Mouse (Mus musculus) hindbrain, embryonic 14.5 days (tissue): ENCODE data around the gene Washc1. TPM values are rescaled to one million over a fixed set of nuclear protein-coding genes. Genes with fewer than 3 reads are reported as not detected.
"Not testable (repeated sequence)": the region's sequence is repeated elsewhere in the genome, so short reads cannot be mapped to it uniquely, and the experiment has no call there.

Experiments used
- ATAC-seq: fragments of 200-750 bp; cut with Nextera tagmentation; 2 replicates; pipeline ENCODE4 v1.8.0; 2017; ENCODE audit warnings: moderate number of reproducible peaks, mild to moderate bottlenecking, moderate TSS enrichment, moderate library complexity; ENCODE audit not compliant: low FRiP score
- DNase-seq: peaks from one replicate; pipeline ENCODE4 v3.0.0-alpha.2; 2015; ENCODE audit warnings: low spot score
- H3K27ac ChIP-seq: fragments of 300-500 bp; sonication (generic); 2 replicates; pipeline ENCODE4 v1.5.1; 2014; ENCODE audit warnings: mild to moderate bottlenecking, moderate library complexity
- H3K27me3 ChIP-seq: fragments of 300-500 bp; sonication (generic); 2 replicates; pipeline ENCODE4 v1.6.1; 2014; ENCODE audit warnings: mild to moderate bottlenecking, low read length, mixed read lengths; ENCODE audit not compliant: control insufficient read depth, insufficient read depth
- H3K36me3 ChIP-seq: fragments of 300-500 bp; sonication (generic); replicated peaks from 2 replicates; pipeline ENCODE4 v1.6.1; 2014; ENCODE audit not compliant: control insufficient read depth, insufficient read depth
- H3K4me1 ChIP-seq: fragments of 300-500 bp; sonication (generic); replicated peaks from 2 replicates; pipeline ENCODE4 v1.6.1; 2014; ENCODE audit warnings: antibody characterized with exemption, low read length, mixed read lengths; ENCODE audit not compliant: control insufficient read depth, insufficient read depth
- H3K4me2 ChIP-seq: fragments of 300-500 bp; sonication (generic); replicated peaks from 2 replicates; pipeline ENCODE4 v1.6.1; 2014; ENCODE audit warnings: mild to moderate bottlenecking, moderate library complexity
- H3K4me3 ChIP-seq: fragments of 300-500 bp; sonication (generic); replicated peaks from 2 replicates; pipeline ENCODE4 v1.5.1; 2014; ENCODE audit warnings: mild to moderate bottlenecking, low read length
- H3K9ac ChIP-seq: fragments of 300-500 bp; sonication (generic); 2 replicates; pipeline ENCODE4 v1.6.1; 2014
- H3K9me3 ChIP-seq: fragments of 300-500 bp; sonication (generic); 2 replicates; pipeline ENCODE4 v1.6.1; 2016; ENCODE audit warnings: low read length; ENCODE audit not compliant: control insufficient read depth
- WGBS: fragments of 180-500 bp; shearing (Covaris S2); extraction: QIAGEN DNeasy Blood & Tissue Kit; methylation state at CpG from one replicate; pipeline ENCODE4 v1.1.7; 2014; 5-methylcytosine and 5-hydroxymethylcytosine counted together
- polyA plus RNA-seq: library from polyadenylated mRNA; unstranded; fragments of >200 nt; fragmentation: Nextera tagmentation; extraction: Ambion mirVana; gene quantifications from 2 replicates; pipeline ENCODE4 v1.2.1, GENCODE M21; 2014

Washc1 gene
- 36.3 and 37.7 TPM in 2 replicates for polyA plus RNA-seq

DNA sequence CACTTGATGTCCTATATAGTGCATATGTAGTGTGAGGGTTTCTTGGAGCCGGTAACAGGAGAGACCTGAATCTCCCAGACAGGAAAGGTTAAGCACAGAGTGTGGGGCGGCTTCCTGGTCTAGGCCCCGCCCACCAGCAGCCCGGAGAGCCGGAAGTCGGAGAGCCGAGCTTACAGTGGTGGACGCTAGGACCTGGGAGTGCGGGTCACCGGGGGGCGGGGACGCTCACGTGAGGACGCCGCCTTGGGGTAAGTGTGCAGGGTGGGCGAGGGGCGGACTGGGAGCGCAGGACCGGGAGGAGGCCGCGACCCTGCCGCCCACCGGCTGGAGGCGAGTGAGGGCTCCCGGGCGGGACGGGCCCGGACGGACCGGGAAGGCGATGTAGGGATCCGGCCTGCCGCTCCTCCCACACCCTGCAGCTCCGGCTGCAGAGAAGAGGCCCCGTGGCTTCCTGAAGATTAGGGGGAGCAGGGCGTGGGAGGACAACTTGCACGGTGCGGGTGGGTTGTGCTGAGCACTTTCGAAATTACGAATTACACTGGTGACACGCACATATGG, at the start of gene Washc1:
Washc1 (plus strand) TSS at position 144 of the 558 bp plus-strand sequence.
- H3K27ac ChIP-seq, result peak within 1 kb of the TSS; percentile 69
- peak within 1 kb of the TSS; percentile 88 for H3K4me3 ChIP-seq
- H3K4me2 ChIP-seq, result peak within 1 kb of the TSS; percentile 70
- no peaks in the 10 kb centered on the region for H3K9me3 ChIP-seq
- DNase-seq (peak; percentile 87), ATAC-seq (peak; percentile 98)
- H3K4me1 ChIP-seq, result peaks cover 13% of the 10 kb centered on the region
- no peaks in the 10 kb centered on the region for H3K27me3 ChIP-seq
- WGBS, result under 1% methylated on average over 38 of the region's 41 CpGs
- peak within 1 kb of the TSS; percentile 82 for H3K9ac ChIP-seq
- peaks cover 29% of the 10 kb centered on the region for H3K36me3 ChIP-seq

DNA sequence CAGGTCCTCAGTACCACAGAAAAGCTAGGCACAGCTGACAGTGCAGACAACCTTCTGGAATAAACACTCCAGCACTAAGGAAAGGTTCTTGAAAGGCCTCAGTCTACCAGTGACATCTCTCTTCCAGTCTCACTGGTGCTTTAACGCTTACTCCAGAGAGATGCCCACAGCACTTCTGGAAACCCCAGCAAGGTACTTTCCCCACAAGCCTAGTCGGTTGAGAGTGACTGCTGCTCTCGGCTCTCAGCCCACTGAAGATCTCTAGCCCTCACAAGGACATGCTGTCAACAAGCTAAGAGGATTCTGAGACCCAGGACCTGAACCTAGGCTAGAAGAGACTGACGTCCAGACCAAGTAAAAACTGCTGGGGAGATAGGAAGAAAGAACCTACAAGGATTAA, 46.2 kb upstream of the Washc1 start:
- ATAC-seq (no peak), DNase-seq (no peak)
- Histone ChIP-seq H3K27me3 (no peaks in the 10 kb centered on the region), H3K27ac (no peak overlapping the region), H3K9ac (no peak overlapping the region), H3K9me3 (no peaks in the 10 kb centered on the region), H3K4me1 (no peaks in the 10 kb centered on the region), H3K4me3 (no peak overlapping the region), H3K36me3 (no peaks in the 10 kb centered on the region), H3K4me2 (no peak overlapping the region)
- WGBS, result 87% methylated on average over 4 of the region's 4 CpGs

DNA sequence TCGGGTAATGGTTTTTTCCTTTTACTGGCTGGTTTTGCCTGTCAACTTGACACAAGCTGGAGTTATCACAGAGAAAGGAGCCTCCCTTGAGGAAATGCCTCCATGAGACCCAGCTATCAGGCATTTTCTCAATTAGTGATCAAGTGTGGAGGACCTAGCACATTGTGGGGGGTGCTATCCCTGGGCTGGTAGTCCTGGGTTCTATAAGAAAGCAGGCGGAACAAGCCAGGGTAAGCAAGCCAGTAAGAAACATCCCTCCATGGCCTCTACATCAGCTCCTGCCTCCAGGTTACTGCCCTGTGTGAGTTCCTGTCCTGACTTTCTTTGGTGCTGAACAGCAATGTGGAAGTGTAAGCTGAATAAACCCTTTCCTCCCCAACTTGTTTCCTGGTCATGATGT, 42.3 kb upstream of the Washc1 start:
- WGBS, result 93% methylated on average over 2 of the region's 2 CpGs
- H3K36me3 ChIP-seq, DNase-seq: not testable (repeated sequence)

DNA sequence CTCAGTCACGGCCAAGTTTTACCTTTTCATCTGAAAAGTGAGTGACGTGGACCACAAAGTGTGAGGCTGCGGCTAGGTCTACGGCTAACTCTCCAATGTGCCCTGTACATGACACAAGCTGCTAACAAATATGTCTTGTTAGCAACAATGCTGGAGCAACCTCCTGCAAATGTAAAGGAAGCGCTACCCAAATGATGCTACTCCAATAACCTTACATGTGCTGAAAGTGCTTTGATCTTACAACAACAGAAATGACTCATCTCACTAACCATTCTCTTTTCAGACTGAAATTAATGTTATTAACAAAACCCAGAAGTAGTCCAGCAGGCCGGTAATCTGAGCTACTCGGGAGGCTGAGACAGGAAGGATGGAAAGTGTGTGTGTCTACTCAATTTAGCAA, 37.4 kb upstream of the Washc1 start:
- DNase-seq, result no peak

More for the DNA sequence above, 42.3 kb upstream of the Washc1 start:
- not testable (repeated sequence) for H3K9me3 ChIP-seq, H3K4me2 ChIP-seq, H3K27ac ChIP-seq, H3K9ac ChIP-seq, H3K27me3 ChIP-seq, ATAC-seq, H3K4me3 ChIP-seq, H3K4me1 ChIP-seq

DNA sequence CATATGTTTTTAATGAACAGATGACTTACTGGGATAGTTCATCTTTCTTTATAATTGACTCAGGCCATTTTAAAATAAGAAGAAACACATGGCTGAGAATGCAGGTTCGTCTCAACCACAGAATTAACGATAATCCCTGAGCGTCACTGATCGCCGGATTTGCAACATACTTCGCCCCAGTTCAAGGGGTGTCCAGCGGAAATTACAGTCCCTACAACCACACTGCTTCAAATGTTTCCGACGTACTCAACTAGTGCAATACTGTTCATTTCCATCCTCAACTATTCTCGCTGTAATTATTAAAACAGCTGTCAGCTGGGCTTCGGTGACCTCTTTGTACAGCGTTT, 35.5 kb upstream of the Washc1 start:
- H3K4me1 ChIP-seq, result peaks cover 32% of the 10 kb centered on the region
- DNase-seq (no peak), ATAC-seq (no peak)
- peaks cover 20% of the 10 kb centered on the region for H3K36me3 ChIP-seq
- no peaks in the 10 kb centered on the region for H3K27me3 ChIP-seq
- H3K27ac ChIP-seq, result peak overlapping the region; percentile 97
- WGBS, result 6% methylated on average over 12 of the region's 12 CpGs
- peak overlapping the region; percentile 89 for H3K4me2 ChIP-seq
- H3K4me3 ChIP-seq, result peak overlapping the region; percentile 96
- H3K9ac ChIP-seq, result peak overlapping the region; percentile 93
- no peaks in the 10 kb centered on the region for H3K9me3 ChIP-seq

More for the DNA sequence above, 37.4 kb upstream of the Washc1 start:
- peaks cover 32% of the 10 kb centered on the region for H3K4me1 ChIP-seq
- no peak for ATAC-seq
- H3K4me2 ChIP-seq, result no peak overlapping the region
- no peaks in the 10 kb centered on the region for H3K9me3 ChIP-seq
- H3K4me3 ChIP-seq, result no peak overlapping the region
- no peak overlapping the region for H3K9ac ChIP-seq
- WGBS, result 89% methylated on average over 7 of the region's 7 CpGs
- H3K27ac ChIP-seq, result no peak overlapping the region
- H3K36me3 ChIP-seq, result peaks cover 4% of the 10 kb centered on the region; the same call in 1 of the 2 replicates
- H3K27me3 ChIP-seq, result no peaks in the 10 kb centered on the region

DNA sequence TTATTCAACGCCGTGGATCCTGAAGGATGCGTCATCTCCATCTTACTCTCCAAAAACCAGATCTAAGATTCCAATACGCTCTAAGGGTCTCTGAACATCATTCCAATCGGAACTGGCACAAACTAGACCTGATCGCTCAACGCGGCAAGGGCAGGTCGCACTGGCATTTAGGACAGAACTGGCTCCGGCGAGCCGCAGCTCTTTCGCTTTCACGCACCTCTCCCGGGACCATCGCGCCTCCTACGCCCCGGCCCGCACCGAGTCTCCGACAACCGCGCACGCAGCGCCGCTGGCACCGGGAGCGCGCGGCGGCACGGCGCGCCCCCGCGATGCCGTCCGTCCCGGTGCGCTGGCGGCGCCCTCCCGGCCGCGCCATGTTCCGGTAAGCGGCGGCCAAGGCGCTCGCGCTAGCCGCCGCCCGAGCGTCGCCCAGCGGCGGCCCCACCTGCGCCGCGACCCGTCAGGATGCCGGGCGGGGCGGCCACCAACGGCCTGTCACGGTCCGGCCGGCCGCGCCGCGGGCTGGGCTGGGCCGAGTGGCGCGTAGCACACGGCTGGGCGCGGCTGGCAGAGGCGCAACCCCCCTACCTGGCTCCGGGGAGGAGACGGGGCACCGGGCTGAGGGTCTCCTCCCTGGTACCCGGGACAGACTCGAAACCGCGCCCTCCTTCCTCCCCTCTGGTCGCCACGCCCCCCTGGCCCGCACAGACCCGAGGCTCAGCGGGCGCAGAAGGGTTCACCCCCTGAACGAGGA, 35.0 kb upstream of the Washc1 start:
- Histone ChIP-seq H3K4me2 (peak overlapping the region; percentile 89), H3K4me3 (peak overlapping the region; percentile 96), H3K27me3 (no peaks in the 10 kb centered on the region), H3K4me1 (peaks cover 32% of the 10 kb centered on the region), H3K36me3 (peaks cover 26% of the 10 kb centered on the region), H3K9ac (peak overlapping the region; percentile 93), H3K27ac (peak overlapping the region; percentile 97), H3K9me3 (no peaks in the 10 kb centered on the region)
- under 1% methylated on average over 77 of the region's 95 CpGs for WGBS
- ATAC-seq (peak; percentile 84), DNase-seq (peak; percentile 58)

DNA sequence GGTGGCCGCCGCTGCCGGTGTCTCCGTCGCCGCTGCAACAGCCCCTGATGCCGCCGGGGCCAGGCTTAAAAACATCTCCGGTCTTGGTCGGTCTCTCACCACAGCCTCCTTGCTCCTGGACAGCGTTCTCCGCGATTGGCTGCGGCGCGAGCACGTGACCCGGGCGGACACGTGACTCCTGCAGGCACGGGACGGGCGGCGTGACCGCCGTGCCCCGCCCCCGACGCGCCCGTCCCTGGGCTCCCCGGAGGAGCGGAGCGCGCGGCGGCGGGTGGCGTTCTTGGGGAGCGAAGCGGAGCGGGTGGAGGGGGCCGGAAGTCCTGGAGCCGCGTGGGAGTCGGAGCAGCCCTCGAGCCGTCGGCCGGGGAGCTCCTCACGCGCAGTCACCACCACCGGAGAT, 34.4 kb upstream of the Washc1 start, which contains the start of gene Ankrd12:
Ankrd12 (minus strand) TSS at position 156 of the 400 bp plus-strand sequence.
- Histone ChIP-seq H3K9me3 (no peaks in the 10 kb centered on the region), H3K4me3 (peak within 1 kb of the TSS; percentile 96), H3K9ac (peak within 1 kb of the TSS; percentile 93), H3K4me2 (peak within 1 kb of the TSS; percentile 89), H3K27ac (peak within 1 kb of the TSS; percentile 97), H3K36me3 (peaks cover 29% of the 10 kb centered on the region), H3K27me3 (no peaks in the 10 kb centered on the region), H3K4me1 (peaks cover 32% of the 10 kb centered on the region)
- peak; percentile 98 for ATAC-seq
- WGBS, result under 1% methylated on average over 53 of the region's 53 CpGs
- DNase-seq, result peak; percentile 91

DNA sequence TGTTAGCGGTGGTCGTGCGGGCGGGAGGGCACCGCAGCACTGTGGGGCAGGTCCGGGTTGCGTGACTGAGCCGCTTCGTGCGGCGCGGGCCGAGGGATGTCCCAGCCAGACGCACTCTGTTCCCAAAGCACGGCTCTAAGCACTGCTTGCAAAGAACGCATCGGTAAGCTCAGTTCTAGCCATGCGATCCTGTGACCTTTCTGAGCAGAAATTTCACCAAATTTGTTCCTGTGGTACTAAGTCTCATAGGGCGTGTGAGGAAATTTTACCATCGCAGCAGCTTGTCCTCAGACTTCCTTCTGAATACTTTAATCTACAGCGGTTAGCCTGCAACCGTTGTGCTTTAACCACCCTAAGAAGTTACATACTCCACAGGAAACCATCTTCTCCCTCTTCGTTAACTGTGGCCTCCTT, 33.9 kb upstream of the Washc1 start:
- peak overlapping the region; percentile 93 for H3K9ac ChIP-seq
- WGBS, result under 1% methylated on average over 23 of the region's 23 CpGs
- H3K9me3 ChIP-seq, result no peaks in the 10 kb centered on the region
- H3K36me3 ChIP-seq, result peaks cover 29% of the 10 kb centered on the region
- ATAC-seq (peak; percentile 71), DNase-seq (peak; percentile 33)
- peaks cover 32% of the 10 kb centered on the region for H3K4me1 ChIP-seq
- peak overlapping the region; percentile 96 for H3K4me3 ChIP-seq
- peak overlapping the region; percentile 97 for H3K27ac ChIP-seq
- H3K27me3 ChIP-seq, result no peaks in the 10 kb centered on the region
- peak overlapping the region; percentile 89 for H3K4me2 ChIP-seq

DNA sequence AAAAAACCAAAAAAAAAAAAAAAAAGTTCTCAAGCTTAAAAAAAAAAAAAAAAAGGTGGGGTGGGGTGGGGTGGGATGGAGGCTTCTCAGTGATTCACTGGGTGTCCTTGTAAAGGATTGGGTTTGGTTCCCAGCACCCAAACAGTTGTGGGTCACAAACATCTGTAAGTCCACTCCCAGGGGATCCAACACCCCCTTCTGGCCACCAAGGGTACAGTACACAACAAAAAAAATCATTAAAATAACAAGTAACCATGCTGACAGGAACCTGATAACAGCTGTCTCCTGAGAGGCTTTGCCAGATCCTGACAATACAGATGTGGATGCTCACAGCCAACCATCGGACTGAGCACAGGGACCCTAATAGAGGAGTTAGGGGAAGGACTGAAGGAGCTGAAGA, 26.9 kb upstream of the Washc1 start:
- no peaks in the 10 kb centered on the region for H3K9me3 ChIP-seq
- ATAC-seq (no peak), DNase-seq (no peak)
- H3K27ac ChIP-seq, result no peak overlapping the region
- no peaks in the 10 kb centered on the region for H3K27me3 ChIP-seq
- no peak overlapping the region for H3K4me2 ChIP-seq
- WGBS, result 86% methylated on average over 1 of the region's 1 CpGs
- H3K4me3 ChIP-seq, result no peak overlapping the region
- no peaks in the 10 kb centered on the region for H3K4me1 ChIP-seq
- H3K9ac ChIP-seq, result no peak overlapping the region
- H3K36me3 ChIP-seq, result peaks cover 68% of the 10 kb centered on the region
